Mouse (Mus musculus) activated CD4-positive, CD25-positive, alpha-beta regulatory T cell, adult 4 months (primary cell): ENCODE results near the gene Me1. TPM values are rescaled to one million over a fixed set of nuclear protein-coding genes. Genes with fewer than 3 reads are reported as not detected.
A peak's percentile ranks its signal among the peaks of the same experiment; 100 is the strongest.
"Not testable (repeated sequence)": the region's sequence is repeated elsewhere in the genome, so short reads cannot be mapped to it uniquely, and the experiment has no call there.

Experiments
- ATAC-seq: one replicate; pipeline ENCODE4 v1.8.0; 2017
- polyA plus RNA-seq, 2 experiments: library from polyadenylated mRNA; unstranded; fragments of 100-300 nt; shearing (Covaris generic); gene quantifications; one replicate each; pipeline ENCODE4 v1.2.1; 2017

The Me1 gene
- polyA plus RNA-seq, 2 experiments from 2014 or later: not detected

DNA sequence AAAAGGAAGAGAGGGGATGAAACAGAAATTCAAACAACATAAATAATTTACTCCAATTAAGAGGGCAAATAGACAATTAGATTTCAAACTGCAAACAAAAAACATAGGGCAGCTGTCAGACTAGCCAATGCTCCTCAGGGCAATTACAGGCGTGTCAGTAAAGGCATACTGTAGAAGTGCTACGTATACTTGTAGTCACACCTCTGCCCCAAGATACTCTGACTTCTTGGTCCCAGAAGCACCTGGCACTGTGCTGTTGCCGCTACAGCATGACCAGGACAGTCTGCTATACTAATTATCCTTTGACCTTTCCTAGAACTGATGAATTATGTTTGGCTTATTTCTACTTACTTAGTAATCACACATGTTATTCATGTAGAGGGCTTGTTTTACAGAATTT is 44.5 kb downstream of the Me1 start:
- ATAC-seq: no peak

DNA sequence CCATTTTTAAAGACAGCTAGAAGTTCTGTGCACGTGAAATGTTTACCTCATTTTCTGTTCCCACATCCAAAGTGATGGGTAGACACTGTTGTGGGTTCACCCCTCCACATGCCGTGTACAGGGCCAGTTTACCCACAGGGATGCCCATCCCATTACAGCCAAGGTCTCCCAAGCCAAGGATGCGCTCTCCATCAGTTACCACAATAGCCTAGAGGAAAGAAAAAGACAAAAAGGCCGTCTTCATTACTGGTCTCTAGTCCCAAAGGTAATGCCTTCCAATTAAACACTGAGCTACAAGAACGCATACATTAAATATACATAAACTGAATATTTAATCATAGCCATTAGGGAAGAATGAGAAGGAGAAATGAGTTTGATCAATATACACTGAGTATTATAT is 44.9 kb downstream of the Me1 start:
- no peak for ATAC-seq

DNA sequence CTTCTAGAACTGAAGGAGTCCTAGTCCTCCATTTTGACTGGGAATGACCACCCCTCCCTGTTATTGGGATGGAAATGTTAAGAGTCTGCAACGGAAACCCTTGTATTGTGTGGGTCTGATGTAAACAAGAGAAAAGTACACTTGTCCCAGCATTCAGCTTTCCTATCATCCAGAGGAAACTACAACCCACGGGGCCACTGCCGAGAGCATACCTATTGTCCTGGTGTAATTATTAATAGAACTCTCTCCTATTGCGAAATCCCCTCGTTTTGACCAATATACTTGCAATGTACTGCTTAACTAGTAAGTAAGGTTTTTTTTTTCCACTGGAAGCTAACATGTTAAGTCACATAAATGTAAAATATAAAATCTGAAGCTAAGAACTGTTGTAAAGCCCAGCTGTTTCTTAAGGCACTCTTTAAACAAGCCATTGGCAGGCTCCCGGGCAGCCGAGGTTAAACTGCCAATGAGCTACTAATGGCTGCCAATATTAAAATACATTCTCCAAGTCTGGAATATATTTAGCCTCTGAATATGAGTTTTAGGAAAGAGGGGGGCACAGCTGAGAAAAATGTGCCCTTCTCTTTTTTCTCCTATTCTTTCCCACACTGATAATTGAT is 47.7 kb downstream of the Me1 start:
- ATAC-seq: no peak

DNA sequence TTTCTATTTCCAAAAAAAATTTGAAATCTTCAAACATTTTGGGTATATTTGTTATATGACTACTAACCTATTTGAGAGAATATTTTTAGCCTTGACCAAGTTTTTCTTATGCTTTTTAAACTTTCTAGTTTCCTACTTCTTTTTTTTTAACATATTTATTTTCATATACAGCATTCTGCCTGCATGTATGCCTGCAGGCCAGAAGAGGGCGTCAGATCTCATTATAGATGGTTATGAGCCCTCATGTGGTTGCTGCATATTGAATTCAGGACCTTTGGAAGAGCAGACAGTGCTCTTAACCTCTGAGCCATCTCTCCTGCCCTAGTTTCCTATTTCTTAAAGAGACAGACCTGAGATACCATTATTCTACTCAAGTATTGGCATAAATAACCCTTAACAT is 48.9 kb downstream of the Me1 start:
- no peak for ATAC-seq

DNA sequence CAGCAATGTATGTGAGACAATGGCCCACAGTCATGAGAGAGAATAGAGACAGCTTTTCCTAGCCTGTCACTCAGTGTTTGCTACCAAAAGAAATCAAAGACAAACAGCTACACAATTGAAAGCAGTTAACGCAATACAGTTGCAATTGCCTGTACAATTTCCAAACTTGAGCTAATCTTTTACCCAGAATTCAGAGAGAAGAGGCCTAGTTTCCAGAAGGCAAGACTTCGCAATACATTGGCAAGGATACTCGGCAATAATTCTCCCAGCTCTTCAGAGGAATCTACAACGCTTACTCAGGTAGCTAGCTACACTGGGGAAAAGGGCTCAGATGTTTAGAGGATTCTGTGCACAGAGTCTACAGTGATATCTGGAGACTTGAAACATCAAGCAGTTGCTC is 52.3 kb downstream of the Me1 start:
- ATAC-seq: no peak

DNA sequence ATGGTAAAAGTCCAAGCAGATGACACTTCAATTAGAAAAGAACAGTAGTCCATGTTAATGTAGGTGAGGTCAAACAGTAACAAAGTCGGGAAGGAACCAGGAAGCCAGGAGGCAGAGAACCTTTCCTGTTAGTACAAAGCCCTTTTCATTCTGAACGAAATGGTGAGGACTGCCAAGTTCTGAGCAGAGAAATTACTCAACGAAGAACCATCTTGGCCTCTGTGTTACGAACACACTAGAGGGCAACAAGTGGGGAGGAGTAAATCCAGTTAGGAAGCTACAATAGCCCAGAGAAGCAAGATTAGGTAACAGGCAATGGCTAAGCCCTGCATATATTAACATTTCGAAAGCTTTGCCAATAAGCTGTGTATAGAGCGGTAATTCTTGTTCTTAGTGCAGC is 57.0 kb downstream of the Me1 start:
- no peak for ATAC-seq

DNA sequence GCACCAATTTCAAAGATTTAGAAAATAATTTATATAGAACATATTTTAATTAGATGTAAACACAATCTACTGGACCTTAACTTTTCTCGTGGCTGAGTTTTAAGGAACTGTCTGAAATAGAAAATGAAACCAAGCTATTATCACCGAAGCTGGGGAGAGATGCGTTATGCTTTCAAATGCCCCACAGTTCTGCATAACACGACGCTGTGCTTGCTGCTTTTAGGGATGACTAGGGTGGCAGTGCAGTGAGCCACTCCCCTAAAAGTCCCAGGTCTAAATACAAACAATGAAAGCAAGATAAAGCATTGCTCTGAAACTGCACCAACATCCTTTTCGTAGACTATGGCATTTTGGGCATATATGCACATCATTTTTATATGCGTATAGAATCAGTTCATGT is 64.6 kb downstream of the Me1 start:
- ATAC-seq: peak; percentile 95

DNA sequence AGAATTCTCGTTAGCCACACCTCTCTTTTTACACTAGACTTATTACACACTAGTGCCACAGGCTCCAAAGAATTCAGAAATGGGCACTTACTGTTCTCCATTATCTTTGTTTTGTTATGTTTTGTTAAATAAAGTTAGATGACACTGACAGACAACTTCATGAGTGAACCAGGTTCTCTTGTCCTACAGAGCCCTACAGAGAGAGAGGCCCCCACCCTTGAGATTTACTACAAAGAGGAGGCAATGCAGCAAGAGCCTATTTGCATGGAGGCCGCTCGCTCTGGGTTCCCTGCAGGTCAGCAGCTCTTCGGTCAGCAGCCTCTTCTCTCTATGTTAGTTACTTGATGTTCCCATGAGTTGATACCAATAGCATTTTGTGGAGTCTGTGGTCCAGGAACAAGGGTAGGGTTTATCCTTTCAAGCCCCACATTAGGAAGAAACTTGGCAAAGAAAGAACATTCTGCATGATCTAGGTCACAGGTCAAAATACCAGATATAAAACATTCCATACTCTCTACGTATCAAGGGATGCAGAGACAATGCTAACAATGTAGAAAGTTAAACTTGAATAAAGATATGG is 65.3 kb downstream of the Me1 start:
- no peak for ATAC-seq

DNA sequence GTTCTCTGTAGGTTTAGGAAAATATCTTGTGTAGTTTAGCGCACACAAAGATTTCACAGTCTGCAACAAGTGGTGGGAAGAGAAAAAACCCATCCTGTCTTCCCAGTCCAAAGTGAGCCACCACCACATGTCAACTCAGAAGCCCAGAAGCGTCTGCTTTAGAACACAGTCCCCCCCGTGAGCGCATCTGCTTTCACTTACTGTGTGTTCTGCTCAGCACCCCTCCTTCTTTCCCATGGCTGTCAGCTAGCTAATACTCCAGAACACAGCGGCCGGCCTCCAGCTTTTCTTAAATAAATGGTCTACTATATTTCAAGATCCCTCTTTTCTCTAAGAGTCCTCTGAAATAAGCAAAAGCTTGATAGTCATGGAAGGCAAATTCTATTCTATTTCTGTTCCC is 66.4 kb downstream of the Me1 start:
- no peak for ATAC-seq

DNA sequence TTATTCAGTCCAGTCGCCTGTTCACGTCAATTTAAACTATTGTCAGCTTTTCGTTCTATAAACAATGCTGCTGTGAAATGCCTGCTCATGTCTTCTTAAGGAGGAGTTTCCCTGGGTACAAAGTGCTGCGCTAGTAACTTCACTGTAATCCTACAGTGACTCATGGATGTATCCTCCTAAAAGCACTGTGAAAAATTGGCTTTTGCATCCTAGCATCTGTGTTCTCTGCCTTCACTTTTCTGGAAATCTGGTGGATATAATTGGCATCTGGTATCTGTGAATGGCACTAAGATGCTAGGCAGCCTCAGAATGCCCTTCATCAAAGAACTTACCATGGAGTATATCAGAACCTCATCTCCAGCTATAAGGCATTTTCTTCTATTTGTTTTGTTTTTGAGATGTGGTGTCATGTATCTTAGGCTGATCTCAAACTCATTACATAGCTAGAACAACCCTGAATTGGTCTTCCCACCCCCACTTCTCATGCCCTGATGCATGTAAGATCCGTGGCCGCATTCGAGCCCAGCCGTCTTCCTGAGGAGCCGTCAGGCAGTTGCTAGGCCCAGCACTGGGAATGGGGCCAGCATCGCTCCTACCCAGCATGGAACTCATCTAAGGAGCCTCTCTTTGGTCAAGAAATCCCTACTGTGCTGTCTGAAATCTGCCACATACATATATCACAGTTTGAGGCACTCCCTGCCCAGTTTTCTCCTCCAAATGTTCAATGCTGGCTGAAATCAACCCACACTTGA is 67.8 kb downstream of the Me1 start:
- no peak for ATAC-seq

DNA sequence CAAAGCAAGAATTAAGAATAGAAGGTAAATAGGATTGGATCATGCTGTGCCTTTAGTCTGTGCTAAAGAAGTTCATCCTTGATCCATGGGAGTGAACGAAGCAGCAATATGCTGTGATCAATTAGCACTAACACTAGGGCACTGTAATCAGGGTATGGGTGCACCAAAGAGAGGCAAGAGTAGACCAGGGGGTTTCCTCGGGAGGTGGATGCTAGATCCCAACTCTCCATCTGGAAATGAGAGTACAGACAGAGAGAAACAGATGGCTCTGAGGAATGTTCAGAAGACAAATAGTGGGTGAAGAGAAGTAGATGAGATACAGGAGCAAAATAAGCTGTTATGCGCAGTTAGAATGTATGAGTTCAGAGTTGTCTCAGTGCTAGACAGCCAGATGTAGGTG is 68.8 kb downstream of the Me1 start:
- no peak for ATAC-seq

DNA sequence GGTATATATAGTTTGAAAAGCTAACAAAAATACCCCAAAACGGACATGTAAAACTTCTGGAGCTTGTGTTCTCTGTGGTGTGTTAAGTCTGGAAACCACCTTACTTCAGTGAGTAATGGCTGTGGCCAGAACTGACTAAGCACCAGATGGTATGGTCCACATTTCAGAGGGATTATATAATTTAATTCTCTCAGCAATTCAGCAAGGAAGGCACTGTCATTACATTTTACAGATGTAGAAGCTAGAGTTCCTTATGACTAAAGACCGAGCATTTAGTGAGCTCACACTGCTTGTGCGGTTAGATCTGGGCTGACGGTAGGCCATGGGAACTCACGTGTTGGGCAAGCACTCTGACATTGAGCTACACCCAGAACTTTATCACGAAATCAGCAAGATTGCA is 71.0 kb downstream of the Me1 start:
- ATAC-seq: peak; percentile 44

DNA sequence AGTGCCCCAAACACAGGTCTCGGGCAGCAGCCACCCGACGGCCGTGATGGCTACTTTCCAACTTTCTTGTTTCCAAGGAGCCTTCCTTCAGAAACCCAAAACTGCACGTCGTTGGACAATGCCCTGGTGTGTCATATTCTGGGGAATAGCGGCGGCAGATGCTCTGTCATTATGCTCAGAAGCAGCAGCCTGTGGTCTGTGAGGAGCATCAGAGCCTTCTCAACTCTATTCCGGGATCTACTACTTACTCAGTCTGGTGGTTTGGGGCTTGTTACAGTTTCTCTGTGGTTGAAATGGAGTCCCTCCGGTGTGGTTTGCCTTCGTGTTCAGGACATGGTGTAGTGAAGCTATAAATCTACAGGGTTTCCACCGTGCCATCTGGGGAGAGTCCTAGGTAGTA is 71.7 kb downstream of the Me1 start:
- peak; percentile 84 for ATAC-seq

DNA sequence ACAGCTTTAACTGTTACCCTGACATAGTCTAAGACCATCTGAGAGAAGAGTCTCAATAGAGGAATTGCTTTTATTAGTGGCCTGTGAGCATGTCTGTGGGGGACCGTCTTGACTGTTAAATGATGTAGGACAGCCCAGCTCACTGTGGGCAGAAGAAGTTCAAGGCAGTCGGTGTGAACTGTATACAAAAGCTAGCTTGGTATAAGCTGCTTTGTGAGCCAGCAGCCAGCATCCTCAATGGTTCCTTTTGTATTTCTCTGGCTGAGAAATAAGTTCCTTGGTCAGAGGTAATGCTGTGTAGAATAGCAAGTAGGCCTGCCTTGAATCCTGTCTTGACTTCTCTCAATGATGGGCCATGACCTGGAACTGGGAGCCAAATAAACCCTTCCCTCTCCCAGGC is 73.7 kb downstream of the Me1 start:
- ATAC-seq: no peak

DNA sequence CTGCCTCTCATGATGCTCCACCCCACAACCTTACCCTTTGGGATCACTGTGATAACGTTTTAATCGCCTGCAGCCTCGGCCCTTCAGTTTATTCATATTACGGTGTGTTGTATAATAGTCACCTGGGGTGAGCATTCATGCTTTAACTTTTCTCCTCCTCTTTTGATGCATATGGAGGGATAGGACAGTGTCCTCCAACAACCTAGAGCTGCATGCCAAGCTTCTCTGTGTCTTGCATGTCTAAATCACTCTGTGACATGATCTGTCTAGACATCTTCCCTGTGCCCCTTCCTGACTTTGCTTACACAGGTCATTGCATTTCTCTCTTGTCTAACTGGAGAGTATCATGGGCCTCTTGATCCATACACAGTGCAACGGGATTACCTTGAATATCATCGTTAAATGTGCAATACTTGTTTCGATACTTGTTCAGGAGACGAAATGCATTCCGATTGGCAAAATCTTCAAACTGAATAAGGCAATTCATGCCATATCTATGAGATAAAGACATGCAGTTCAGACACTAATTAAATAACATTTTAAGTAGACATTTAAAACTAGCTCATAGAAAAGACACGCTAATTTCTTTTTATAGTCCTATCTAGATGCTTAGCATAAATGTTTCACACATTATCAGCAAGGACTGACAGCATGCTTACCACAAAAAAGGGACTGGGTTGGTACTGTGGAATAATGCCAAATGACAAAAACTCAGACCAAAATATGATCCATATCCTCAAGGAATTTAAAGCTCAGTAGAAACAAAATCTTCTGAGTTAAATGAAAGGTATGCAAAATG is 76.2 kb downstream of the Me1 start:
- no peak for ATAC-seq

DNA sequence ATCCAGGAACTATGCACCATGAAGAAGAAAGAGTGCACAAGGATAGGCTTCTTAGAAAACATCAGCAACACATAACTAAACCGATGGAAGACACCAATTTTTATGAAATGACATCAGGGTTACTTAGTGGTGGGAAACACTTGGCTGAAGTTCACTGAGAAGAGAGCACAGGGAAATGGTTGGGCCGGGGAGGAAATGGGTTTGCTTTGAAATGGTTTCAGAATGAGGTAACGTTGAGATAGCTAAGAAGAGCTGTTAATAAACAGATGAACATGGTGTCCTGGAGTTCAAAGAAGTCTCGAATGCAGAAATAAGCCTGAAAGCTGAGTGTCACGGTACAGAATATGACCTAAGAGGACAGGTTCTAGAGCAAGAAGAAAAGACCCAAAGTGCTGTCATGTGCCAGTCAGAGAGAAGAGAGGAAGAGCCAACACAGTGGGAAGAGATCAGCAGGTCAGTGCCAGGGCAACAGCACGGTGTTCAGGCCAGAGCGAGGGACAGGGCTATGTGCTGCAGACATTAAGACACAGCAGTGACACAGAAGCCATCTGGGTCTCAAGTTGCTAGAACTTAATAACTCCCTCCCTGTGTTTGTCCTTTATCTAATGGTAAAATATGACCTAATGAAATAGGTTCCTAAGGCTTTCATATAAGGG is 77.8 kb downstream of the Me1 start:
- peak; percentile 94 for ATAC-seq

DNA sequence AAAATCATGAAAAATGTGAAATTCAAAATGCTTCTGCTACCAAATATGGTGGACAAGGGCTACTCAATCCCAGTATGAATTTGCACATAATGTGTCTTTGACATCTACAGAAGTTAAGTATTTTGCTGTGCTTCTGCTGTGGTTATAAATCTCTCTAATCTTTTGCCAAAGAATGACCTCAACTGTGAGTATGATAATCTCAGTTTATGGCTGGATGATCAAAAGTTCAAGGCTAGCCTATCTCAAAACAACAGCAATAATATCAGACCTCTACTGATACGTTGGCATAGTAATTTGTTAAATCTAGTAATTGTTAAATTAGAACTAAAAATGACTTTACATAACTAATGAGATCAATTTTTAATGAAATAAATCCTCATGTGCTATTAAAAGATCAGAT is 80.0 kb downstream of the Me1 start:
- ATAC-seq: no peak

DNA sequence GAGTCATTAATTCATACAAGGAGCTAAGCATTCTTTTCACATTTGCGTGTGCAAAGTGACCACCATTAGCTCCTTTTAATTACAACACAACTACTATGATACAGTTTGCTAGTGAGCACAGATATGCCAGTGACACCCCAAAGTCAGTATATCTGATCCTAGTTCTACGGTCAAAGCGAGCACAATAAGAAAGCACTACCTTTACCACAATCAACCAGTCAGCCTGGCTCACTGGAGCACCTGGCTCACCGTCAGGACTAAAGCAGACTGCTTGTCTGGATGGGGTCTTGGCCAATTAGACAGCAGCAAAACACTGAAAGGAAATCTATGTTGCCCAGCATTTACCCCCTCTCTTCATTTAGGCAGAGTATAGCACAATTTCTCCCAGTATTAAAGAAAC is 83.7 kb downstream of the Me1 start:
- no peak for ATAC-seq

DNA sequence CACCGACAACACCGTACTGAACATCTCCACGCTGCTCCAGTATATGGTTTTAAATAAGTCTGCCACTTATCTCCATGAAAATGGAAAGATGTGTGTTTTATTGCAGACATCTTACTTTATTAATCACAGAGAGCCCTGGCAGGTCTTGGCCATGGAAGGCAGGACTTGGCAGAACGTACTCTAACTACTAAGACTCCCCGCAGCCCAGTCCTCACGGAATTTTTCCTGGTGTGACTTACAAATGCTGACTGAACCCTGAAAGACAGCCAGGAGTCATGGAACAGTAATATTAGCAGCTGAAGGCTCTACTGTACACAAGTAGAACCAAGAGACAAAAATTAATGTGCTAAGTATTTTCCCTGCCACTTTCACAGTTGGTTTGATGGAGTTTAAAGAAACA is 90.0 kb downstream of the Me1 start:
- ATAC-seq: no peak

DNA sequence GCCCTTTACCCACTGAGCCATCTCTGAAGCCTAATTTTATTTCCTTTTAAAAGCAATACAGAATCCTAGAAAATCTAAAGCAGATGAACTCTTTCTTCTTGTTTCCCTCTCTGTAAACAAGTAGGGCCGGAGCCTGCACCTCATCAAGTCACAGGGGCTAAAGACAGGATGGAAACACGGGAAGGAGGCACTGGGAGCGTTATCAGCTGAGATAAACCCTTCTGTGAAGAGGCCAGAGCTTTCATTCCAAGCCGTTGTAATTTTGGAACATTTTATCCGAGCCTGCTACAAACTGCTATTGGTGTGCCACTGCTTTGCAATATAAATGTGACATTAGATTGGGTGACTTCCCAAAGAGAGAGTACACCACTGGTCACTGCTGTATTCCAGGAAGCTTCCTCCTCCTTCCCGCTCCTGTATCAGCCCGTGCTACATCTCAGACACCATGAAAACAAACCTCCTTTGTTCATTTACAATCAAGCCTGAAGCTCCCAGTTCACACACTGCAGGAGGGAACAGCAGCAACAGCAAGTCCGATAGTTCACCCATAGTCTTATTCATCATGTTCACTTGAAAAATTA is 95.9 kb downstream of the Me1 start:
- no peak for ATAC-seq

DNA sequence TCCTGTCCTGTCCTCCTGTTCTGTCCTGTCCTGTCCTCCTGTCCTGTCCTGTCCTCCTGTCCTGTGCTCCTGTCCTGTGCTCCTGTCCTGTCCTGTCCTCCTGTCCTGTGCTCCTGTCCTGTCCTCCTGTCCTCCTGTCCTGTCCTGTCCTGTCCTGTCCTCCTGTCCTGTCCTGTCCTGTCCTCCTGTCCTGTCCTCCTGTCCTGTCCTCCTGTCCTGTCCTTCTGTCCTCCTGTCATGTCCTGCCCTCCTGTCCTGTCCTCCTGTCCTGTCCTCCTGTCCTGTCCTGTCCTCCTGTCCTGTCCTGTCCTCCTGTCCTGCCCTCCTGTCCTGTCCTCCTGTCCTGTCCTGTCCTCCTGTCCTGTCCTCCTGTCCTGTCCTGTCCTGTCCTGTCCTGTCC is 98.8 kb downstream of the Me1 start:
- not testable (repeated sequence) for ATAC-seq

DNA sequence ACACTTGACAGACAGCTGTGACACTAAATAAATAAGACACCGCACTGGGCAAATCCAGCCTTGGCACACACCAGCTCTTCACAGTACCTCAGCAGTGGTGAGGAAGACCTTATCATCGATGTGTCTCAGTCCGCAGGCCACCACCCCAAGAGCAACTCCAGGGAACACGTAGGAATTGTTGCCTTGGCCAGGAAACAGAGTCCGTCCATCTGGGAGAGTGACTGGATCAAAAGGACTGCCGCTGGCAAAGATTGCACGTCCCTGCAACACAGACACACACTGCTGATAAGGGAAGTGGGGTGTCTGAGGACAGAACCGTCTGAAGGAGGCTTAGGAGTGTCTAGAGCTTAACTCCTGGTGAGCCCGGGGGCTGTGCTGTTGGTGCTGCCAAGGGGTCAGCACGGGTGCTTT is 101.4 kb downstream of the Me1 start:
- ATAC-seq: not testable (repeated sequence)
